ENCODE assay signal across 26 mouse cellular contexts in the genomic region with DNA sequence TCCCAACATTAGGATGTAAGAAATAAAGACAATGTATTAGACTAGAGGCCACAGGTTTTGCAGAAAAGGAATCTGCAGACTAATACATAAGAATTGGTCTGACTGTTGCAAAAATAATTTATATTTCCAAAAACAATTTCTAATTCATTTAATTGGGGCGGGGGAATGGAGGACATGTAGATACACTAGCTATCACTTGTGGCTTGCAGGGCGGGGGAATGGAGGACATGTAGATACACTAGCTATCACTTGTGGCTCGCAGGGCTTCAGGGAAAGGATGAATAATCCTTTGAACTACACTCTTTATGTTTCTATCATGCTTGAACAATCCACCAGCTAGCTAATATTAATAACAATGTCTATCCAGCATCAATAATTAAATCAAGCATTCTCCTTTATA. TPM values are rescaled to one million over a fixed set of nuclear protein-coding genes. Genes with fewer than 3 reads are reported as not detected.
"Had no signal": no experiment of that assay in that cellular context is flagged by ENCODE, and none has a peak within 500 bp of the region (broad histone marks: within the 10 kb centered on the region; RNA-seq: fewer than 3 reads in every experiment).

No protein-coding gene starts in this region.

- H3K4me3 ChIP-seq: layer of hippocampus, adult 2 months; left cerebral cortex, adult 2 months; limb, embryonic 12.5 days; limb, embryonic 15.5 days; megakaryocyte, embryonic 14.5 days; midbrain, embryonic 10.5 days; midbrain, embryonic 13.5 days; myocyte; neural tube, embryonic 13.5 days; stomach, embryonic 15.5 days had no signal

- H3K36me3 ChIP-seq: limb, embryonic 12.5 days; limb, embryonic 15.5 days; midbrain, embryonic 10.5 days; midbrain, embryonic 13.5 days; neural tube, embryonic 13.5 days; stomach, embryonic 15.5 days had no signal

- H3K27me3 ChIP-seq: stomach, embryonic 15.5 days had no signal

- H3K27ac ChIP-seq: layer of hippocampus, adult 2 months; left cerebral cortex, adult 2 months; limb, embryonic 12.5 days; limb, embryonic 15.5 days; liver, embryonic 14.5 days; midbrain, embryonic 10.5 days; midbrain, embryonic 13.5 days; neural tube, embryonic 13.5 days; stomach, embryonic 15.5 days had no signal

- H3K9me3 ChIP-seq: limb, embryonic 12.5 days; limb, embryonic 15.5 days; midbrain, embryonic 10.5 days; midbrain, embryonic 13.5 days; neural tube, embryonic 13.5 days; stomach, embryonic 15.5 days had no signal

- H3K4me1 ChIP-seq: stomach, embryonic 15.5 days had no signal

- DNase-seq: kidney, postnatal 25 days; layer of hippocampus, adult 9-11 months; layer of hippocampus, postnatal 36 days; liver, postnatal 0 days; lung, embryonic 14.5 days; lung, postnatal 10 days; lung, postnatal 36 days; retina, postnatal 1 day; right cerebral cortex, postnatal 25 days; spleen, adult 18-20 months; thymus, postnatal 25 days had no signal

RNA-seq across cellular contexts. Expression of a gene that starts 7.5 kb away (rescaled TPM):
- total RNA-seq: monocyte, adult 5-6 weeks; neutrophil, adult 5-6 weeks had no signal
- polyA plus RNA-seq: liver, embryonic 11.5 days; liver, postnatal 0 days; myocyte; thymus, postnatal 0 days had no signal

RNA-seq across cellular contexts. Expression of a gene that starts 50.0 kb away (rescaled TPM):
- total RNA-seq: monocyte, adult 5-6 weeks had no signal
